Mouse (Mus musculus) kidney, embryonic 14.5 days (tissue): ENCODE measurements around the gene Pabpc4l. TPM values are rescaled to one million over a fixed set of nuclear protein-coding genes. Genes with fewer than 3 reads are reported as not detected.
"Not testable (repeated sequence)": the region's sequence is repeated elsewhere in the genome, so short reads cannot be mapped to it uniquely, and the experiment has no call there.

Experiments
- ATAC-seq: fragments of 200-750 bp; cut with Nextera tagmentation; 2 replicates; pipeline ENCODE4 v1.8.0; 2017; ENCODE audit warnings: moderate number of reproducible peaks, mild to moderate bottlenecking, moderate TSS enrichment, moderate library complexity; ENCODE audit not compliant: low FRiP score, low TSS enrichment
- H3K27ac ChIP-seq: fragments of 300-500 bp; sonication (generic); 2 replicates; pipeline ENCODE4 v1.5.1; 2014; ENCODE audit warnings: low read depth, mild to moderate bottlenecking, low read length, moderate library complexity, mixed read lengths
- H3K27me3 ChIP-seq: fragments of 300-500 bp; sonication (generic); 2 replicates; pipeline ENCODE4 v1.6.1; 2014; ENCODE audit warnings: mild to moderate bottlenecking, low read length; ENCODE audit not compliant: control insufficient read depth, insufficient read depth
- H3K36me3 ChIP-seq: fragments of 300-500 bp; sonication (generic); 2 replicates; pipeline ENCODE4 v1.6.1; 2014; ENCODE audit warnings: low read length, mixed read lengths; ENCODE audit not compliant: control insufficient read depth, insufficient read depth
- H3K4me1 ChIP-seq: fragments of 300-500 bp; sonication (generic); 2 replicates; pipeline ENCODE4 v1.6.1; 2014; ENCODE audit warnings: low read length, mixed read lengths; ENCODE audit not compliant: control insufficient read depth, insufficient read depth
- H3K4me2 ChIP-seq: fragments of 300-500 bp; sonication (generic); replicated peaks from 2 replicates; pipeline ENCODE4 v1.6.1; 2014; ENCODE audit warnings: low read depth, mild to moderate bottlenecking, low read length
- H3K4me3 ChIP-seq: fragments of 300-500 bp; sonication (generic); 2 replicates; pipeline ENCODE4 v1.5.1; 2014; ENCODE audit warnings: mild to moderate bottlenecking, low read length
- H3K9ac ChIP-seq: fragments of 300-500 bp; sonication (generic); 2 replicates; pipeline ENCODE4 v1.6.1; 2014; ENCODE audit warnings: low read depth, mild to moderate bottlenecking, low read length, moderate library complexity
- H3K9me3 ChIP-seq: fragments of 300-500 bp; sonication (generic); 2 replicates; pipeline ENCODE4 v1.6.1; 2016; ENCODE audit warnings: low read length; ENCODE audit not compliant: control insufficient read depth
- WGBS: fragments of 180-500 bp; shearing (Covaris S2); extraction: QIAGEN DNeasy Blood & Tissue Kit; methylation state at CpG from one replicate; pipeline ENCODE4 v1.1.7; 2014; 5-methylcytosine and 5-hydroxymethylcytosine counted together
- polyA plus RNA-seq: library from polyadenylated mRNA; unstranded; fragments of >200 nt; fragmentation: Nextera tagmentation; extraction: Ambion mirVana; gene quantifications from 2 replicates; pipeline ENCODE4 v1.2.1, GENCODE M21; 2014

The Pabpc4l gene
- polyA plus RNA-seq: 13.7 and 14.5 TPM in 2 replicates

DNA sequence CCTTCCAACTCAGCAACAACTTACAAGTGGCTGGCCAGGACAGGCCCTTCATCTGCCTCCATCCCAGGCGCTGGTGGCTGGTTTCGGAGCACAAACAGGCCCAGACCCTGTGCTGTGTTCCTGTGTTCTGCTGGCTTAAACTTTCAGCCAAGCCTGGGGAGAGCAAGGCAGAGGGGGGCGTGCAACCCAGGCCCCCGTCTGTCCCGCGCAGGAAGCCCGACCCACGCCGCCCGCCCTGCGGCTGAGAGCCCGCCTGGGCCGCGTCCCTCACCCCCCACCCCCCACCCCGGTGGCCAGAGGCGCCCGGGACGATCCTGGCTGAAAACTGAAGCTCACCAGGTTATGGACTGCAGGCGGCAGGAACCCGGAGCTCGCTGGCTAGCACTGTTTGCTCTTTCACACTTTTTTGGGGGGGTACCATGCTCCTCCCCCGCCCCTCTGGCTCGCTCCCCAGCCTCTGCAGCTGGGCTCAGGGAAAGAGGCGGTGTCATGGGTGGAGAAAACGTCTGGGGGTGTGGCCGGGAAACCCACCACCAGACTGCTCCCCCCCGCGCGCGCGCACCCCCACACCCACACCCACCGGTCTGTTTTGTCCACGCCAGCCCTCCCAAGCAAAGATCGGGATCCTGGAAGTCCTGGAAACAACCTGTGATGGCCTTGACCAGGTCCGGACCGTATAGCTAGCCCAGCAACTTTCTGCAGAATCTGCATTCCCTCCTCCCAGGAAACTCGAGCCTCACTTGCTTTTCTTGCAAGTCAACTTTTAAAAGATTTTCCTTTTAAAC is at the start of gene Pabpc4l:
Gene Pabpc4l, minus strand, starts transcription at position 739 of the 785 bp plus-strand sequence.
- Histone ChIP-seq H3K27me3 (no peaks in the 10 kb centered on the region), H3K27ac (peak within 1 kb of the TSS; percentile 65; the same call in 1 of the 2 replicates), H3K4me3 (peak within 1 kb of the TSS; percentile 62), H3K9ac (peak within 1 kb of the TSS; percentile 79), H3K4me1 (no peaks in the 10 kb centered on the region), H3K36me3 (no peaks in the 10 kb centered on the region), H3K4me2 (peak within 1 kb of the TSS; percentile 57), H3K9me3 (peaks cover 6% of the 10 kb centered on the region)
- ATAC-seq: peak; percentile 97
- WGBS: 1% methylated on average over 33 of the region's 37 CpGs

DNA sequence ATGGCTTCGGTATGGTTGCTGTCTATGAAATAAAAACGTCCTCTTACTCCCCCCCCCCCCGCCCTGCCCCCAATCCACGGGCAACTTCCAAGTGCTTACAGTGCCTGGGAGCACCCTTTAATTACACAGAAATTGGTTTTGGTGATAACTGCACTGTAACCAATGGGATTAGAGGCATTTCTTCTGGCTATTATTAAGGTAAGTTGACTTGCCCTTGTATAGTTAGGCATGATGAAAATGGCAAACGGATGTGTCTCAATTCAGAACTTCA is 42.9 kb upstream of the Pabpc4l start:
- ATAC-seq: no peak
- Histone ChIP-seq H3K4me2 (no peak overlapping the region), H3K4me3 (no peak overlapping the region), H3K36me3 (no peaks in the 10 kb centered on the region), H3K9me3 (no peaks in the 10 kb centered on the region), H3K27ac (no peak overlapping the region), H3K27me3 (no peaks in the 10 kb centered on the region), H3K9ac (no peak overlapping the region), H3K4me1 (no peaks in the 10 kb centered on the region)
- WGBS: 84% methylated on average over 5 of the region's 5 CpGs

- Histone ChIP-seq H3K4me2 (no peak overlapping the region), H3K27me3 (no peaks in the 10 kb centered on the region), H3K4me3 (no peak overlapping the region)
Observed at GRCm38 (mm10) chr3:46490132-46490988, 42.3 kb upstream of the Pabpc4l start.

DNA sequence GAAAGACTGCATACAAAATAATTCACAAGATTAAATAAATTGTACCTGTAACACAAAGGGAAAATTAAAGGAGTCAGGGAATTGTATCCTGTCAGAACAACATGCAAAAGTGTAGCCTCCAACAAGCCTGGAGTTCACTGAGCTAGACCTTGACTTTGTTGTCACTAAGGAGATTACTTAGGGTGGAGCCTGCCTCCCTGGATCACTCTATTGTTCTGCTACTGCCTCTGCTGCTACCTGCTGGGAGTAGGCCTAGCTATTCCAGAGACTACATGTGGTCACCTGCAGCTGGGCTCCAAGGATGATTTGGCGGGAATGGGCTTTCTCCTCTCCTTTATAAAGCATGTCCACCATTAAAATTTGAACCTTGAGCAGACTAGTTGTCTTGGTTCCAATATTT is 38.1 kb upstream of the Pabpc4l start:
- H3K27me3 ChIP-seq, H3K4me1 ChIP-seq, H3K4me2 ChIP-seq, H3K4me3 ChIP-seq, H3K27ac ChIP-seq, H3K9ac ChIP-seq, H3K36me3 ChIP-seq, ATAC-seq, H3K9me3 ChIP-seq: not testable (repeated sequence)
- 93% methylated on average over 1 of the region's 1 CpGs for WGBS

More at GRCm38 (mm10) chr3:46490132-46490988, 42.3 kb upstream of the Pabpc4l start:
- Histone ChIP-seq H3K36me3 (no peaks in the 10 kb centered on the region), H3K9ac (no peak overlapping the region), H3K4me1 (no peaks in the 10 kb centered on the region), H3K9me3 (no peaks in the 10 kb centered on the region), H3K27ac (no peak overlapping the region)
- 74% methylated on average over 15 of the region's 15 CpGs for WGBS
- ATAC-seq: no peak

GRCm38 (mm10) chr3:46448266-46448532 is 180 bp upstream of the Pabpc4l start:
- WGBS: 6% methylated on average over 5 of the region's 5 CpGs

GRCm38 (mm10) chr3:46431416-46431815 is 16.6 kb downstream of the Pabpc4l start:
- ATAC-seq: no peak
- Histone ChIP-seq H3K9ac (no peak overlapping the region), H3K4me1 (no peaks in the 10 kb centered on the region), H3K4me2 (no peak overlapping the region), H3K4me3 (no peak overlapping the region), H3K27ac (no peak overlapping the region), H3K36me3 (no peaks in the 10 kb centered on the region), H3K27me3 (no peaks in the 10 kb centered on the region), H3K9me3 (no peaks in the 10 kb centered on the region)

More at GRCm38 (mm10) chr3:46448266-46448532, 180 bp upstream of the Pabpc4l start:
- peak; percentile 68 for ATAC-seq
- Histone ChIP-seq H3K4me2 (peak overlapping the region; percentile 57), H3K9ac (peak overlapping the region; percentile 79; the same call in 1 of the 2 replicates), H3K27ac (no peak overlapping the region), H3K36me3 (no peaks in the 10 kb centered on the region), H3K27me3 (no peaks in the 10 kb centered on the region), H3K9me3 (peaks cover 6% of the 10 kb centered on the region), H3K4me3 (peak overlapping the region; percentile 62), H3K4me1 (no peaks in the 10 kb centered on the region)
